Mouse (Mus musculus) cerebellum, postnatal 25 days (tissue): Measurements from ENCODE around the gene Zfp248.

Source experiments
- DNase-seq, 2 experiments: peaks; one replicate each; pipeline ENCODE4 v3.0.0; 2021; ENCODE audit warnings: mixed read lengths in 2 of 2

Gene Zfp248

DNA sequence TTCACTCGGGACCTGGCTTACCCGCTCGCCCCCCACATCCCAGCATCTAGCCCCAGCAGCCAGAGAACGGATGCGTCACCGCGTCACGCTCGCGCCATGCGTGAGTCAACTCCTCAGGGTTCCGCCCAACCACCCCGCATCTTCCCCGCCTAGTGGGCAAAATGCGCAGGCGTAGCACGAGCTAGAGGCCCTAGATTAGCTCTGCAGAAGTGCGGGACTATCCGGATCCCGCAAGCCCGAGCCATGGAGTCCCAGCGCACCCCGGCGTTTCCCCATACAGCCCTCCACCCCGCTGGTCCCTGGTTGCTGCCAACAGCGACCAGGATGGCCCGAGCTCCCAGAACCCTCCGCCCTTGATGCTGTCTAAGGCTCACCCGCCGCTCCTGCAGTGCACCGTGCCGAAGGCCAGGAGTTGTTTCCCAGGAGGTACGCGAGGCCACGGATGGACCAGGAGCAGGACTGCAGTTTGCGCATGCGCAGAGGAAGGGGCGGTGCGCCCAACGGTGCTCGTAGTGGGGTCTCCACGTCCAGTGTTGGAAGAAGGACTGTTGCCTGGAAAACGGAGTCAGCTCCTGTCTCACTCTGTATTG, at the start of gene Zfp248:
Gene Zfp248 (minus strand): TSS at position 487 of the 590 bp plus-strand sequence.
- DNase-seq = peak; percentile 96

DNA sequence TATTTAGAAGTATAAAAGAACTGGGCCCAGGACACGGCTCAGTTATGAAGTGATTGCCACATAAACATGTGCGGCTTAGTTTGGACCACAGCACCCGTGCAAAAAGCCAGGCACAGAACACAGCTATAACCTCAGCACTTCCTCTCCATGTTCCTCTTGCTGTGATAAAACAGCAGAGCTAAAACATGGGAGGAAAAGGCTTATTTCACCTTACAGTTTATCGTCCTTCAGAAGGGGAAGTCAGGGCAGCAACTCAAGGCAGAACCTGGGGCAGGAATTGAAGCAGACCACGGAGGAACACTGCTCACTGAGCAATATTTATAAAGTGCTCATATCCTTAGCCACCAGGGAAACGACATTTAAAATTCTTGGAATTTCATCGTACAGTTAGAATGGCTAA, 43.7 kb upstream of the Zfp248 start:
- no peak for DNase-seq

DNA sequence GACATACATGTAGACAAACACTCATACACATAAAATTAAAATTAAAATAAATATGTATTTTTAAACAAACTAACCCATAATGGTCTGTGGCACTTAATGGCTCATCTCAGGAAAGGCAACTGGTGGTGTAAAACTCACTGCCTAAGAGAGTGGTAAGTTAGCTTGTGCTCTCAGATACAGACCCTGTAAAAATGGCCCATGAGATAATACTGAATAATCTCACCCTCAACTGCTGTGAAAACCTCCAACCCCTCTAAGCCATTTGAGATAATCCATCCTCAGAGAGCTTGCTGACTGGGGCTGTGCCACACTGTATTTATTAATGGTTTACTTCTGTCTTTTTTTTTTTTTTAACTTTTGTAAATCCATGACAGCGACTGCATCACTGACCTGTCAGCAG, 26.8 kb upstream of the Zfp248 start:
- DNase-seq = no peak

DNA sequence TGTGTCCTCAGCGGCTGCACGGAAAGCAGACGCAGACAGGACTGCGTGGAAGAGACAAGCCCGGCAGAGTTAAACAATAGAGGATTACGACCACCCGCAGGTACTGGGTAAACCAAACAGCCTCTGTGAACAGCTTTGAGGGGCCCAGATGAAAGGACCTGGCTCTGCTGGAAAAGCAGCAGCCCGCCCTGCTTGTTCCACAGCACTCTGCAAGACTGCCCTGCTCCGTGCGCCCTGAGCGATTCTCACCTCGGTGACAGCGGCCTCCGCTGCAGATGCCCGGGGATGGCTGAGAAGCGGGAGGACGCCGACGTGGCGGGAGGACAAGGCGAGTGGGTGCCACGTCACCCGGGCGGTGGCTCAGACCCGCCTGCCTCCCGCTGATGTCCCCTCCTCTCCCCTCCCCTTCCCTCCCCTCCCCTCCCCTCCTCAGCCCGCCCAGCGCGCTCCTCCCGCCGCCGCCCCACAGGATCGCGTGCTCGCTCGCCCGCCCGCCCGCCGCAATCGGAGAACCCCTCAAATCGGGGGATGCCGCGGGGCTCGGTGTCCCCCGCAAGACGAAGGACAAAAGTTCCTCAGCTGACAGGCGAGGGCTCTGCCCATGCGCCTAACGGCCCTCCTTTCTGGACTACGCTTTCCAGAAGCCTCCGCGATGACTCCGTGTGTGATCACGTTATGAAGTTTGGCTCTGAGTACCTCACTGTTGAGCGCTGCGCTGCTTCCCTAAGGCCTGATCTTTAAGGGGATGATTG, 23.8 kb upstream of the Zfp248 start, which contains the start of gene Zfp9:
Gene Zfp9 (minus strand): TSS at position 364 of the 752 bp plus-strand sequence.
- DNase-seq = peak; percentile 89 to 92

DNA sequence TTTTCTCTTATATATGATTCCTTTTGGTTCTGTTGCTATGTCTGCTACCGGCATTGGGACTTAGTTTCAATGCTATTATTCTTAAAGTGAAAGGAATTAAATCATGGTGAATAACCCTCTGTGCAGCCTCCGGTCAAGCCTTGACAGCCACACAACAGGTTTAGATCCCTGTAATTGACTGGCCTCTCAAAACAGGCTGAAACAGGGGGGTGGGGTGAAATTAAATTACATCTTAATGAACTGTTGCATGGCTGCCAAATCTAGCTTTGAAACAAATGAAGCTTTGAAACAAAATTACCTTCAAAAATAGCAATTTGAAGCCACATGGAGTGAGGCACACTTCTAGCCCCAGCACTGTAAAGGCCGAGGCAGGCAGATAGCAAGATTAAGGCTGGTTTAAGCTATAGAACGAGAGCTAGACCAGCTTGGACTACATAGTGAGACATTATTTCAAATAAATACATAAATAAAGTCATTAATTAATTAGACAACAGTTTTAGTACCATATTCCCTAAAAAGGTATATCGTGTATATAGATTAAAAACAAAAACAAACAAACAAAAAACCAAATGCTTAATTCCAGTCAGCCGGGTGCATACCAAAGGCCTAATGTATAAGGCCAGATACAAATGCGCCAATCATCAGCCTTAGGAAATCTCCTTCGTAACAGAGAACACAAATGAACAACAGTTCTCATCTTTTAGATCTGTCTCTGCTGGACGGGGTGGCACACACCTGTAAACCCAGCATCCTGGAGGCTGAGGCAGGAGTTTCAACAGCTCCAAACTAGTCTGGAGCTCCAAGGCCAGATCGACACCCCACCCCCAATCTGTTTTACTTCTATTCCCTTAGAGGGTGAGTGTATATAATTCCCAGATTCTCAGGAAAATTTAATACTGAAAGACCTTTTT, 22.8 kb upstream of the Zfp248 start:
- peak; percentile 13 to 26 for DNase-seq

DNA sequence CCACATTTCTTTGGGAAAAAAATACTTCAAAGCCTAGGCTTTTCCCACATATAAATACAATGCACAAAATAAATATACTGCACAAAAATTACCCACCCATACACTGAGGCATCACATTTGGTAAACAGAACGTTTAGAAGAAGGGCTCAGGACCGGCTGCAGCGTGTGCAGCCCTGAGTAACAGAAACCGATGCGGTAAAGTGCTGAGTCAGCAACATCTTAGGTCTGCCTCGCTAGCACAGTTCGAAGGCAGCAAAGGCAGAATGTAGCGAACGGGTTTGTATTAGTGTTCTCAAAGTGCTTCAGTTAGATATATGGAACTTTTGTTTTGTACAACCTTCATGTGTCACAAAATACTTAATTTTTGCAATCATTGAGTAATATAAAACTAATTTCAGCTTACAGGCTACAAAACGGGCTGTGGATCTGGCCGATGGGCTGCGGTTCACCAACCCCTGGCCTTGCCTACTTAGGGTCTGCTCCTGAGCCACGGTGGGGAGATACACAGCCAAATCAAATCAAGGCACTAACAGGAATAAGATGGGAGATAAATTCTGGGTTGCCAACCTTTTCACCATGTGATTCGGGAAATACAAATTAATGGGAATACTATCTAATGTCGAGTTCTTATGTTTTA, 6.9 kb upstream of the Zfp248 start:
- no peak for DNase-seq

DNA sequence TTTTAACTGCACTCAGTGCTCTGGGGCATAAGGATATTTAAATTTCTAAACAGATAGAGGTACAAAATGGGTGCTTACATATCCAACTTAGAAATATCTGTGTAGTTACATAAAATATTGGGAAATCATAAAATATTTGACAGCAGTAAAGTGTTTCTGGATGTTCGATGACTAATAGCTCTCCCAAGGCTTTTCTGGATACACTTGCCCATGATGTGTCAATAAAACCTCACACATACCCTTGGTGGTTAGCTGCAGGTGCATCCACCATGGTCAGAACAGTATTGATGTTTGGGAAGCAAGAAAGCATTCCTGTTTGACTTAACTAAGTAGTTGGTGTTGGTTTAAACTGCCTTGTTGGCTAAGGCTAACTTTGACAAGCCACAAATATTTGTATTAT, 2.4 kb upstream of the Zfp248 start:
- DNase-seq = no peak

DNA sequence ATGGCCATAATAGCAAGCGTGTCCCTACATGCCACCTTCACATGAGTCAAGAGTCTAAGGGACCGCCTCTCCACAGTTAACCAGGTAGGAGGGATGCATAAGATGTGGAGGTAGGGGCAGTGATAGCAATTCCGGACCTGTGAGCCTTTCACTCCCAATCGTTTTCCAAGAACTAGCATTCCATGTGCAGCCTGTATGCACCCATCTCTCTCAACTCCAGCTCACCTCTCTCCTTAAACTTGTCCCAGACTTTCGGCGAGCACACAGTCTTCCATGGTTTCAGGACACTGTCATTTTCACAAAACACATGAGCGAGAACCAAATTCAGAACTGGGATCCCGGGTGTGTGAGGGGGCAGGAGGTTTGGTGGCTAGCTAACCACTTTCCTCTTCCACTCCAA, 876 bp downstream of the Zfp248 start:
- peak in 1 of 2 experiments; percentile 18 for DNase-seq

DNA sequence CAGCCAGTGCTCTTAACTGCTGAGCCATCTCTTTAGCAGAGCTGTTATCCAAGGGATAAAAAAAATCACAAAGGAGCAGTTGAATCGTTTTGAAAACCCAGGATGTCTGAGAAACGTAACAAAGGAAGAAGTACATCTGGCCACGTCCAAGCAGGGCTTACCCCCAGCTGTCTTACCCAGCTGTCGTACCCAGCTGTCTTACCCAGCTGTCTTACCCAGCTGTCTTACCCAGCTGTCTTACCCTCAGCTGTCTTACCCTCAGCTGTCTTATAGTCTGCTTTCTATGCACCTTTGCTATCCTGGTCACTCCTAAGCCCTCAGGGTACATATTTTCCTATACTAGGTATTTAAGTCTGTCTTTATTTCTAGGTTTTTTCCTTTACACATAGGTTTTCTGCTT, 23.8 kb downstream of the Zfp248 start:
- no peak for DNase-seq

DNA sequence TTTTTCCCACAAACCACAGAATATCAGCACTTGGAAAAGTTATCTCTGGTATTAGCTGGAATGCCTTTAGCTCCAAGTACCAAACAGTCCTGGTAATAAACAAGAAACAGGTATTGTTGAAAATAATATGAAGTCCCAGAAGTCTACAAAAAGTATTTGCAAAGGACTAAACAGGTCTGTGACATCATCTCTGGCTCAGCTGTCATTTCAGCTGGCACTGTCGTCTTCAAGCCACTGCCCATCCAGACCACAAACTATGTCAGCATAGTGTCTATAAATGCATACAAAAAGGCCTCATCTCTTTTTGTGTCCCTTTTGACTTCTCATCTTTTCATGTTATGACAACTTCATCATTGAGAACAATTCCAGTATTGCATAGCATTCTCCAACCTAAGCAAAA, 28.7 kb downstream of the Zfp248 start:
- no peak for DNase-seq

DNA sequence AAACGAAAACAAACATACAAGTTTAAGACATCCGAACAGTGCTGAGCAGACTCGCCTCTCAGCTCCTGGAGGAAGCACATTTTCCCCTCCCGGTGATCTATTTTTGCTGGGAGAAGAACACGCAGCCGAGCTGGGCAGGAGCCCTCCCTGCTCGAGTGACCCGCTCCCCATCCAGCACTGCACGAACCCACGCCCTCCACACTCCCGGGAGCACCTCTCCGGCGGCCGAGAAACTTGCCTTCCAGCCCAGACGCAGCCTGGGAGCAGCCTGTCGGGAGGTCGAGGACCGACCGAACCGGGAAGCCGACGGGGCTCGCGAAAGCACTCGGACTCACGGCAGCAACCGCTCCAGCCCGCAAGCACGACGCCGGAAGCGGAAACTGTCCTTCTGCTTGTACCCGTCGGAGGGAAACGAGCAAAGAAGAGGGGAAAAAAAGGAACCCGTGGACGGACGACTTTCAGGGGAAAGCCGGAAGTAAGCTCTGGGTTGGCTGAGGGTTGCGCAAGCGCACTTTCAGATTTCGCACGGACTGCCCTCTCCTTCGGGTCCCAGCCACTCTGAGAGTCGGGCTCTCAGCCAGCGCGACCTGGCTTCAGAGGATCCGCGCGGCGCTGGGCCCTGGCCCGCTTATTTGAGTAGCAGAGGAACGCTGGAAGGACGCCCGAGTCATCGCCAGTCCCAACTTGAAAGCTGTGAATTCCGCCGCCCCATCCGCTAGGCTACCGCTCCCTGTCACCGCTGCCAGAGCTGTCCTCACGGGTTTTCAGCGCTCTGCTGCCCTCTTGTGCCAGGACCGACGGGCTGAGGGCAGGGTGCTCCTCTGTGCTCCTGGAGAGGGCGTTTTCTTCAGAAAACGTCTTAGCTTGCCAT, 36.0 kb downstream of the Zfp248 start, which contains the start of gene Bms1:
Gene Bms1 (minus strand): TSS at position 425 of the 871 bp plus-strand sequence.
- peak; percentile 97 to 98 for DNase-seq

DNA sequence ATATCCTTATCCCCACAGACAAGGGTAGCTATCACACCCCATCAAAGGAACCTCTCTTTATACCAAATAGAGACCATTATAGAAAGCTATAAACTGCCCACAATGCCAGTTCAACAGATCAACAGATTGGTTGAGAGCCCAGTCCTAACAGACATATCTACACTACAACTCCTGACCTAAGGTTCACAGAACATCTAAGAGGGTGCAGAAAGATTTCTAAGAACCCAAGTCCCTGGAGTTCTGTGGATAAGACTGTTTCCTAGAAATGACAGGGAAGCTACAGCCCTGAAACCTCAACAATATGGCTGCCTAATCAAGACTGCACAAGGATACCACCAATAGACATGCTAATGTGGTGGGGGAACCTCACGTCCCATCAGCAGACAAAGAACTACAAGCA, 44.9 kb downstream of the Zfp248 start:
- no peak for DNase-seq

DNA sequence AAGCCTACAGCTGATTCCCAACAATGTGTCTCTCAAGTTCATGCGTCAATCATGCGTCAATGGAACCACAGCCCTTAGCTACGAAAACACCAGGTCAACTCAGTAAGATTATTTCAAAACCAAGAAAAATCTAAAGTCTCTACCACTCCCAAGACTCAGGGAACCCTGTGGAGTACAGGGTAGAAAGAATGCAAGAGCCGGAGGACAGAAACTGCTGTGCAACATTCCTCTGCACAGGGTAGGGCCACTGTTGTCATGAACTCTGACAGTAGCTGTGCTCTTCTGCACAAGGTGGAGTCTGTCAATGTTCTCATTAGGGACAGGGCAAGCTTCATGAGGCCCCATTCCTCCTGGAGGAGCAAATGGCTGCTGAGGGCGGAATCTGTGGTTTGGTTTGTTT, 46.8 kb downstream of the Zfp248 start:
- no peak for DNase-seq

DNA sequence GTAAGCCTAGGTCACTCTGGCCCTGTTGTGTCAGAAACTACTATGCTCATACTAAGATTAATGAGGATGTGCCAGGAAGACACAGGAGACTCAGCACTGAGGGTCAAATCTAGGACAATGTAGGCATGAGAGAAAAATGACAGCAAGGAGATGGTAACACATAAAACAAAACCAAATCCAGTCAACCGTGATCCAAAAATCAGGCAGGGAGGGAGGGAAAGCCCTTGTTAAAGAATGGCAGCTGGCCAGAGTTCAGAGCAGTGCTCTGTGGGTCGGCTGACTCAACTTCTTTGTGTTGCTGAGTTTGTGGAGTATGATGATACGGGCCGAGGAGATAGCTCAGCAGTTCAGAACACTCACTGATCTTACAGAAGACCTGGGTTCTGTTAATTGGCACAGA, 48.9 kb downstream of the Zfp248 start:
- no peak for DNase-seq

DNA sequence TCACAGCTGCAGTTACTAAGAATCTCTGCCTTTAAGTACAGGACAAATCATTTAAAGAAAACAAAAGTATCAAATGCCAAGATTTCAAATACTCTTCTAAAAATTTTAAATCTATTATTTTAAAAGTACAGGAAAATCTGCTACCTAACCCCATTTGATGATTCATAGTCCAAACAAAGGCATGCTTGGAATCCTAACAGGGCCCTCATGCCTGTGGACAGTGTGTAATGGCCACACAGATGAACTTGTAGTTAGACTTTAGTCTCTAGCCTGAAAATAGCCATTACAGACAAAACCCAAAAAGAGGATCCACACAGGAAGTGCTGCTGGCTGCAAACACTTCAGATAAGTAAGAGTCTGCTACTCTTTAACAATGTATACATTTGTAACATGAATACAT, 64.6 kb downstream of the Zfp248 start:
- no peak for DNase-seq

DNA sequence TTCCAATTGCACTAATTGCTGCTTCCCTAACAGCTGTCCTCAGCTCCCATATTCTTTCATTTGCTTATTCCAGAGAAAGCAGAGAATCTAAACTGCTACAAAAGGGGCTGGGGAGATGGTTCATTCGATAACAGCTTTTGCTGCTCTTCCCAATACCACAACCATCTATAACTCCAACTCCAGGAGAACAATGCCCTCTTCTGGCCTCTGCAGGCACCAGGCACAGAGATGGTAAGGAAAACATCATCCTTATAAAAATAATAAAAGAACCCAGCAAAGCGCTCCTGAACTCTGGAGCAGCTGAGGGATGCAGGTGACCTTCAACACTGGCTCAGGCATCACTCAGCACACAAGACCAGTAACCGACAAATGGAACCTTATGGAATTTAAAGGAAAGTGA, 69.4 kb downstream of the Zfp248 start:
- DNase-seq = no peak

DNA sequence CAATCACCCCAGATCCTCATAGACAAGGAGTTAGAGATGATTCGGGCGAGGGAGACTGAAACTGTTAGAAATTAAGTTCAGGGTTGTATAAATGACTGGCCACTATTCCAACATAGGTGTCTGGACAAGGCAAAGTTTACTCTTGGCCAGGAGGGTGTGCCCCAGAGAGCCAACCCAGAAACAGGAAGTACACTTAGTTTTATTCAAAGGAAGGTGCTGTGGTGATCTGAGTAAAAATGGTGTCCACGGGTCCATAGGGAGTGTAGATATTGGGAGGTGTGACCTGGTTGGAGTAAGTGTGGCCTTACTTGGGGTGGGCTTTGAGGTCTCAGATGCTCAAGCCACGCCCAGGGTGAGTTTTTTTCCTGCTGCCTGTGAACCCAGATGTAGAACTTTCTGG, 74.1 kb downstream of the Zfp248 start:
- no peak for DNase-seq

DNA sequence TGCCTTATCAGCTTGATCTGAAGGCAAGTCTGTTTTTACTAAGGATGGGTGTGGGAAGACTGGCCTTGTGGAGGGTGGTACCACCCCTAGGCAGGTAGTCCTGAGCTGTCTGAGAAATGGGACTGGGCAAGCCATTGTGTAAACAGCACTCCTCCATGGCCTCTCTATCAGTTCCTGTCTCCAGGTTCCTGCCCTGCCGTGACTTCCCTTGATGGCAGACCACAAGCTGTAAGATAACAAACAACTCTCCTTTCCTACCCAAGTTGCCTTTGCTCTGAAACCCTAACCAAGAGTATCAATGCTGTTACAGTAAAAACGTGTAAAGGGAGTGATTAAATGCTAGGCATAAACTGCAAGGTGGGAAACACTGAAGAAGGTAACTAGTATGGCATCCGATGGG, 74.7 kb downstream of the Zfp248 start:
- no peak for DNase-seq

DNA sequence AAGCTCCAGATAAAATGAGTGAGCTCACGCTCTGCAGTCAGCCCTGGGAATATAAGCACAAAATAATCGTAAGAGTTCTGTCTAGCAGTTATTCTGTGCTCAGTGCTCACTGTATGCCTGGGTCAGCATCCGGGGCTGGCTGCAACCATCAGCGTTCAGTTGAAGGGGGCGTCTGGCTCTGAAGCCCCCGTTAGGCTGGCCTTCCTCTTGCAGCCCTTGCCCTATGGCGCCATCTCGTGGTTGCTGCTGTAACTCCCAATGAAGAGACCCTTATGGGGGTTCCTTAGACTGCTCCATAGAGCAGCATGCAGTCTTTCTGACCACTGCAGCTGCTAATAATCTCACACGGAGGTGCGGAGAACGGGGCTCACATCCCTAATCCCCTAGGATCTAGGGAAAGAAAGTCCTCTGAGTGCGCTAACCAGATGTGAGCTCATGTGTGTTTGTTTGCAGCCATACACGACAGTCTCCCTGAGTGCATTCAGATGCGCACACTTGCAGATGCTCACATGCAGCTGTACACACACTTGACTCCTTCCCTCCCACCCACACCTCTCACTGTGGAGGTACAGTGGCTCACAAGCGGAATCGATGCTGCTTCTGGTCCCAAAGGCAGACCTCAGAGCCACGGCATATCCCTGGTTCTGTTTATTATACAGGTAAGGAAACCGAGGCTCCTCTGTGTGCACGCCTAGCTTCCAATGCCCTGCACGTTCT, 75.7 kb downstream of the Zfp248 start:
- DNase-seq = peak; percentile 72 to 82

DNA sequence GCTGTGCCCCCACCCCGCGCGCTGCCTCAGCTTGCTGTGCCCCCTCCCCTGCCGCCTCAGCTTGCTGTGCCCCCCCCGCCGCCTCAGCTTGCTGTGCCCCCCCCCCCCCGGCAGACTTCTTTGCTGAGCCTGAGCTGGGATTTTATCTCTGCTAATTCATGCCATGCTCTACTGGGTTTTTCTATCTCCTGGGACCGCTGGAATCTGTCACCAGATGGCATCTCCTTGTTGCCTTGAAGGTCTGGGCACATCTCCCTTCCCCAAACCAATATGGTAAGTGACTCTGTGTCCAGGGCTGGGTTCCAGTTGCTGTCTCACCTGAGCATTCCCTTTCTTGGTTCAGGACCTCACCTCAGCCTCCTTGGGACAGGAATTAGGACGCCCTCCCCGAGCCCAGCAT, 77.7 kb downstream of the Zfp248 start:
- DNase-seq = peak in 1 of 2 experiments; percentile 14
